Mouse (Mus musculus): ENCODE data around the gene St6galnac3. TPM values are rescaled to one million over a fixed set of nuclear protein-coding genes. Genes with fewer than 3 reads are reported as not detected.

The St6galnac3 gene
- total RNA-seq, 2 experiments from 2014 or later = 10.7 to 12.7 TPM

- no peak for DNase-seq (ENCODE audit: extremely low spot score in 1 of 2, low spot score in 2 of 2)
- intact Hi-C loops (cut with DNase I) = loop anchor here (5.0 to 10.0 kb wide), 2 partner anchors 164 to 591 kb away; no protein-coding TSS in a partner anchor
Measured at GRCm38 (mm10) chr3:153566100-153566499, 158.9 kb downstream of the St6galnac3 start.

- no peak for DNase-seq (ENCODE audit: extremely low spot score in 1 of 2, low spot score in 2 of 2)
- intact Hi-C loops (cut with DNase I) = loop anchor here (5.0 to 10.0 kb wide), 2 partner anchors 234 to 586 kb away; no protein-coding TSS in a partner anchor
Measured at GRCm38 (mm10) chr3:153560897-153561296, 164.1 kb downstream of the St6galnac3 start.

GRCm38 (mm10) chr3:153559586-153559985 is 165.4 kb downstream of the St6galnac3 start:
- intact Hi-C loops (cut with DNase I) = no loop called here
- no peak for DNase-seq (ENCODE audit: extremely low spot score in 1 of 2, low spot score in 2 of 2)

- peak in 1 of 2 experiments; percentile 33 for DNase-seq (ENCODE audit: extremely low spot score in 1 of 2, low spot score in 2 of 2)
- intact Hi-C loops (cut with DNase I) = no loop called here
Measured at GRCm38 (mm10) chr3:153556621-153557020, 168.4 kb downstream of the St6galnac3 start.

GRCm38 (mm10) chr3:153553712-153554111 is 171.3 kb downstream of the St6galnac3 start:
- no peak for DNase-seq (ENCODE audit: extremely low spot score in 1 of 2, low spot score in 2 of 2)
- intact Hi-C loops (cut with DNase I) = no loop called here

GRCm38 (mm10) chr3:153553226-153553625 is 171.7 kb downstream of the St6galnac3 start:
- no peak for DNase-seq (ENCODE audit: extremely low spot score in 1 of 2, low spot score in 2 of 2)
- intact Hi-C loops (cut with DNase I) = no loop called here

GRCm38 (mm10) chr3:153546936-153547683 is 177.9 kb downstream of the St6galnac3 start:
- DNase-seq (ENCODE audit: extremely low spot score in 1 of 2, low spot score in 2 of 2) = no peak
- intact Hi-C loops (cut with DNase I) = no loop called here

GRCm38 (mm10) chr3:153539851-153540250 is 185.1 kb downstream of the St6galnac3 start:
- intact Hi-C loops (cut with DNase I) = no loop called here
- DNase-seq (ENCODE audit: extremely low spot score in 1 of 2, low spot score in 2 of 2) = no peak

GRCm38 (mm10) chr3:153538396-153538795 is 186.6 kb downstream of the St6galnac3 start:
- DNase-seq (ENCODE audit: extremely low spot score in 1 of 2, low spot score in 2 of 2) = no peak
- intact Hi-C loops (cut with DNase I) = no loop called here

- intact Hi-C loops (cut with DNase I) = no loop called here
- DNase-seq (ENCODE audit: extremely low spot score in 1 of 2, low spot score in 2 of 2) = no peak
Measured at GRCm38 (mm10) chr3:153537435-153537834, 187.5 kb downstream of the St6galnac3 start.

GRCm38 (mm10) chr3:153536260-153536659 is 188.7 kb downstream of the St6galnac3 start:
- intact Hi-C loops (cut with DNase I) = no loop called here
- no peak for DNase-seq (ENCODE audit: extremely low spot score in 1 of 2, low spot score in 2 of 2)

GRCm38 (mm10) chr3:153529174-153529573 is 195.8 kb downstream of the St6galnac3 start:
- DNase-seq (ENCODE audit: extremely low spot score in 1 of 2, low spot score in 2 of 2) = no peak
- intact Hi-C loops (cut with DNase I) = no loop called here

- intact Hi-C loops (cut with DNase I) = no loop called here
- DNase-seq (ENCODE audit: extremely low spot score in 1 of 2, low spot score in 2 of 2) = no peak
Measured at GRCm38 (mm10) chr3:153525151-153525768, 199.7 kb downstream of the St6galnac3 start.

GRCm38 (mm10) chr3:153516848-153517247 is 208.1 kb downstream of the St6galnac3 start:
- DNase-seq (ENCODE audit: extremely low spot score in 1 of 2, low spot score in 2 of 2) = no peak
- intact Hi-C loops (cut with DNase I) = no loop called here

- intact Hi-C loops (cut with DNase I) = no loop called here
- DNase-seq (ENCODE audit: extremely low spot score in 1 of 2, low spot score in 2 of 2) = no peak
Measured at GRCm38 (mm10) chr3:153513501-153514060, 211.4 kb downstream of the St6galnac3 start.

- intact Hi-C loops (cut with DNase I) = no loop called here
- no peak for DNase-seq (ENCODE audit: extremely low spot score in 1 of 2, low spot score in 2 of 2)
Measured at GRCm38 (mm10) chr3:153512545-153512944, 212.4 kb downstream of the St6galnac3 start.

- DNase-seq (ENCODE audit: extremely low spot score in 1 of 2, low spot score in 2 of 2) = no peak
- intact Hi-C loops (cut with DNase I) = no loop called here
Measured at GRCm38 (mm10) chr3:153511151-153511580, 213.8 kb downstream of the St6galnac3 start.

GRCm38 (mm10) chr3:153510048-153510630 is 214.8 kb downstream of the St6galnac3 start:
- intact Hi-C loops (cut with DNase I) = no loop called here
- DNase-seq (ENCODE audit: extremely low spot score in 1 of 2, low spot score in 2 of 2) = no peak

- intact Hi-C loops (cut with DNase I) = loop anchor here (10.0 kb wide), 1 partner anchor 145 kb away; no protein-coding TSS in a partner anchor
- DNase-seq (ENCODE audit: extremely low spot score in 1 of 2, low spot score in 2 of 2) = no peak
Measured at GRCm38 (mm10) chr3:153509643-153510042, 215.3 kb downstream of the St6galnac3 start.
